Mouse (Mus musculus) left cerebral cortex, adult 2 months (tissue): ENCODE measurements around the gene Adamts2. TPM values are rescaled to one million over a fixed set of nuclear protein-coding genes. Genes with fewer than 3 reads are reported as not detected.
A peak's percentile ranks its signal among the peaks of the same experiment; 100 is the strongest.

Experiments used
- DNase-seq, 2 experiments: peaks; one replicate each; pipeline ENCODE4 v3.0.0; 2021 to 2022; ENCODE audit warnings: low spot score in 2 of 2, mixed read lengths in 1 of 2; ENCODE audit errors: extremely low spot score in 1 of 2
- H3K27ac ChIP-seq: fragments of 200-600 bp; 2 replicates; pipeline ENCODE4 v1.8.1; 2022
- H3K4me3 ChIP-seq: fragments of 200-600 bp; 2 replicates; pipeline ENCODE4 v1.8.1; 2022
- CTCF ChIP-seq: fragments of 200-600 bp; IDR thresholded peaks from 2 replicates; pipeline ENCODE4 v1.8.1; 2022; ENCODE audit warnings: antibody characterized with exemption, mild to moderate bottlenecking, moderate library complexity
- intact Hi-C: fragments of 180-260 bp; cut with DNase I; formaldehyde crosslinking; loops from one replicate; pipeline ENCODE4 v1.15.1; 2025
- total RNA-seq, 2 experiments: library from RNA; stranded (reverse); gene quantifications; 2 replicates each; pipeline ENCODE4 v1.2.3; 2021

Adamts2 gene
- total RNA-seq, 2 experiments from 2014 or later, result 10.9 to 13.0 TPM

DNA sequence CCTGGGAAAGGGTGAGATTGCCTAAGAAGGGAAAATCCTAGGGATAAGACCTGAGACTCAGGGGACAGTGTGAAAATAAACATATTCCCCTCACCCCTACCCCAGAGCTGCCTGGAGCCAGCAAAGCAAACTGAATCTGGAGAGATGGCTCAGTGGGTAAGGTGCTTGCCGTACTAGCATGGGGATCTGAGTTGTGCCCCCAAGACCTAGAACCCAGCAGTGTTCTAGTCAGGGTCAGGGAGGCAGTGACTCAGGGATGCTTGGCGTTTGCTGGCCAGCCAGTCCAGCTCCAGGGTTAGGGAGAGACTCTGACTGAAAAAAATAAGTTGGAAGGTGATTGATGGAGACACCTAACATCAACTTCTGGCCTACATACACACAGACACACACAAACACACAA lies 5.3 kb upstream of the Adamts2 start:
- no peak overlapping the region for H3K4me3 ChIP-seq
- intact Hi-C loops, result no loop called here
- DNase-seq, result no peak
- no peak overlapping the region for H3K27ac ChIP-seq
- no peak for TF ChIP-seq CTCF

- TF ChIP-seq CTCF, result peak; percentile 26
- intact Hi-C loops, result no loop called here
- no peak for DNase-seq
- H3K4me3 ChIP-seq, result no peak overlapping the region
- H3K27ac ChIP-seq, result no peak overlapping the region
Measured at GRCm38 (mm10) chr11:50599156-50599555, 2.7 kb upstream of the Adamts2 start.

DNA sequence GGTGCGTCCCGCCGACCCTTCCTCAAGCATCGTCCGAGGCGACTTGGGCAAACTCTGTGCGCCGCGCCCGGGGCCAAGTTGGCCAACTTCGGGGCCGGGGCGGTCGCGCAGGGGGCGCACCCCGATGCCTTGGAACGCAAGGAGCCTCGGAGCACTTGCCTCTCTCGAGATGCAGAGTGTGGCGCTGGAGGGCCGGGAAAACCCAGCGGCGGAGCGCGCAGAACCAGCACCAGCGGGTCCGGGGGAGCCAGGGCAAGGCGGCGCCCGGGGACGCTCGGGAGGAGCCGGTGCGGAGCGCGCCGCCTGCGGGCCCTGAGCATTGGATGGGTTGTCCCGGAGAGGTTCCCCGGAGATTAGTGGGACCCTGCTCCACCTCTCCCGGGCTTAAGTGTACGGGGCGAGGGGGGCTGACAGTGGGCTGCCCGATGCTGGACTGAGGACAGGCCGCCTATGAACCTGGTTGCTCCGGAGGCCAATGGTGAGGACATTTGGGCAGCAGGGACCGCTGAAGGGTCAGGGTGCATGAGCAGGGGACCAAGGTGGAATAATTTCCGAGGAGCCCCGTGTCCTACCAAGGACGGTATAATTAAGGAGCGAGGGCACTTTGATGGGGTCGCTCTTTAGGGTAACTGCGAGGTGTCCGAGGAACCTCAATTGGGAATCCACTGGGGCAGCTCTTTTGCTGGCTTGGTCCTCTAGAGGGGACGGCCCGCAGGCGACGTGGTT lies 635 bp downstream of the Adamts2 start:
- intact Hi-C loops, result loop anchor here (2.0 to 5.0 kb wide), 2 partner anchors 160 to 166 kb away; no protein-coding TSS in a partner anchor
- DNase-seq, result peak; percentile 34 to 42
- Histone ChIP-seq H3K4me3 (peak overlapping the region; percentile 54), H3K27ac (no peak overlapping the region)
- TF ChIP-seq CTCF, result no peak

DNA sequence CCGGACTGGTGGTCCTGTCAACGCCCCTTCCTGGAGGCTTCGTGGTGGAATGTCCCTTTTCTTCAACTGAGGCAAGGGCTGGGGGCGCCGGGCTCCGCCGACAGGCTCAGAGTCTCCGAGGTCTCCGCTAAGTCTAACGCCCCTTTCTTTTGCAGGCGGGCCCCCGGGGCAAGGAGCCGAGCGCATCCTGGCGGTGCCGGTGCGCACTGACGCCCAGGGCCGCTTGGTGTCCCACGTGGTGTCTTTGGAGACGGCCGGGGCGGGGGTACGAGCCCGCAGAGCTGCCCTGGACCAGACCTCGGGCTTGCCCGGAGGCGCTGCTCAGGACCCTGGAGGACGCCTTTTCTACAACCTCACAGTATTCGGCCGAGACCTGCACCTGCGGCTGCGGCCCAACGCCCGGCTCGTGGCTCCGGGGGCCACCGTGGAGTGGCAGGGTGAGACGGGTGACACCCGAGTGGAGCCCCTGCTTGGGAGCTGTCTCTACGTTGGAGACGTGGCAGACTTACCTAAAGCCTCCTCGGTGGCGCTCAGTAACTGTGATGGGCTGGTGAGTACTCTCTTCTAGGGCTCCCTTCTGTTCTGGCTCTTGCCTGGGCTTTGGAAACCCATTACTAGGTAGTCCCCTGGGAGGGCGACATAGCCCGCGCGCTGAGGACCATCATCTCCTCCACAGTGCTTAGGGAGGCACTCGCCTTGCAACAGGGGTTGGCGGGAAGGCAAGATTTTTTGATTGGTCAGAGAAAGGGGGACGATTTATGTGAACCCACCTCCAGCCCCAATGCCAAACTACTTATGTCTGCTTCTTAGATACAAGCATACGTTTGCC lies 1.4 kb downstream of the Adamts2 start:
- intact Hi-C loops, result loop anchor here (2.0 to 5.0 kb wide), 2 partner anchors 161 to 166 kb away; no protein-coding TSS in a partner anchor
- peak; percentile 53 for TF ChIP-seq CTCF
- peak; percentile 32 to 41 for DNase-seq
- Histone ChIP-seq H3K4me3 (peak overlapping the region; percentile 54), H3K27ac (no peak overlapping the region)

GRCm38 (mm10) chr11:50604371-50604770 lies 2.5 kb downstream of the Adamts2 start:
- intact Hi-C loops, result loop anchor here (5.0 kb wide), 1 partner anchor 162 kb away; no protein-coding TSS in a partner anchor
- Histone ChIP-seq H3K27ac (no peak overlapping the region), H3K4me3 (no peak overlapping the region)
- TF ChIP-seq CTCF, result no peak; the same call in 1 of the 2 replicates
- DNase-seq, result no peak

- TF ChIP-seq CTCF, result no peak
- DNase-seq, result no peak
- intact Hi-C loops, result no loop called here
- H3K4me3 ChIP-seq, result no peak overlapping the region
- H3K27ac ChIP-seq, result no peak overlapping the region
Measured at GRCm38 (mm10) chr11:50611181-50611580, 9.3 kb downstream of the Adamts2 start.

DNA sequence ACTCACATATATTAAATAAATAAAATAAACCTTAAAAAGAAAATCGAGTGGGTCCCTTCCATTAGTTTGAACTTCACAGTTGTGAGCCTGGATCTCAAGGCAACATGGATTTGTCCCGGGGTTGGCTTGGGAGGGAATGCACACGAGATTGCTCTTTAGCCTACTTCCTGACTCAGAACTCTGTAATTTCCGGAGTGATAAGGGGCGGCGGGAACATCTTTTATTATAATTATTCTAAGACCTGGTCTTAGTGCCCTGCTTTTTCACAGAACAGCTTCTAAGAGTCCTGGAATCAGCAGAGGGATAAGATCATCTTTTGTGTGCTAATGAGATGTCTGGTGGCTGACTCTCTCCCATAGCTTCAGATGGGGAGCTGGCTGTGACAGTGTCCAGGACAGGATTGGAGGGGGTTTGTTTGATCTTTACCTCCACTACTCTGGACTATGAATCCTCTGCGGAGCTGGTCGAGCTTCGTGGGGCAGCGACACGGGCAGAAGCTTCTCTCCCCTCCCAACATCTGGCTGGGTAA lies 15.2 kb downstream of the Adamts2 start:
- no peak for TF ChIP-seq CTCF
- Histone ChIP-seq H3K27ac (no peak overlapping the region), H3K4me3 (no peak overlapping the region)
- intact Hi-C loops, result no loop called here
- no peak for DNase-seq

- no peak for DNase-seq
Measured at GRCm38 (mm10) chr11:50620926-50621325, 19.0 kb downstream of the Adamts2 start.

GRCm38 (mm10) chr11:50621364-50621763 lies 19.5 kb downstream of the Adamts2 start:
- no peak for TF ChIP-seq CTCF
- intact Hi-C loops, result no loop called here
- no peak for DNase-seq
- Histone ChIP-seq H3K4me3 (no peak overlapping the region), H3K27ac (no peak overlapping the region)

More at GRCm38 (mm10) chr11:50620926-50621325, 19.0 kb downstream of the Adamts2 start:
- no peak for TF ChIP-seq CTCF
- intact Hi-C loops, result no loop called here
- Histone ChIP-seq H3K27ac (no peak overlapping the region), H3K4me3 (no peak overlapping the region)

DNA sequence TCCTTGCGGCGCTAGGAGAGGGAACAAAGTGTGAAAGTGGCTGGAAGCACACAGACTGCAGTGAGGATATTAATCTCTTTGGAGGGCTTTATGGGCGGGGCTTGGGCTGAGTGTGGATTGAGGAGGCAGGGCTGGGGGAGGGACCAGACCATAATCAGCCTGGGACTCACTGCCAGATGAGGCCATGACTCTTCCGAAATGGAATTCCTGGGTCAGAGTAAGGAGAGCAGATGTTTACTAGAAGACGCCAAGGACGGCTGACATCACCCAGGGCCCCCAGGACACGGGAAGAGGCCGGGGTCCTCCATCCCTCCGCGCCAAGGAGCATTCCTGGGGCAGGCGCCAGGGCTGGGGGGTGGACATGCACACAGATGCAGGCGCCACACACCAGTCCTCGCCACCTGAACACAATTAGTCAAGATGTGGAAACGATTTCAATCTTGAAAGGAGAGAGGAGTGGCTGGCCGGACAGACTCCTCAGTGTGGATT lies 20.4 kb downstream of the Adamts2 start:
- no peak for TF ChIP-seq CTCF
- intact Hi-C loops, result no loop called here
- no peak for DNase-seq
- H3K27ac ChIP-seq, result no peak overlapping the region
- no peak overlapping the region for H3K4me3 ChIP-seq

DNA sequence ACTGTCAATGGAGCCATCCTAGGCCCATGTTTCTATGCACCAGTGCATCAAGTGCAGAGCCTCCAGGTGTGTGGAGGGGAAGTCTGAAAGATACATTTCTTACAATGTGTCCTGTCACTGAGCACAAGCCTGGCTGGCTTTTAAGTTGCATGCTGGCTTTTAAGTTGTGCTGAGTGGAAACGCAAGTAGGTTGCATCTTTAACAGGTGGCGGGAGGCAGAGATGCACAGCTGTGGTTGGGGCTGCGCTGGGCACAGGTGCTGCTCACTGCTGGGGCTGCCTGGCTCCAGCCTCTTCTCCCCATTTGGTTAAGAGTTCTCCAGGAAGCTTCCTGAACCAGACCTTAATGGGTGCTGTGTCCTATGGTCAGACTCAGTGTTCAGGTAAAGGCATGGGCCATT lies 21.9 kb downstream of the Adamts2 start:
- intact Hi-C loops, result loop anchor here (2.0 kb wide), 1 partner anchor 145 kb away; no protein-coding TSS in a partner anchor
- Histone ChIP-seq H3K4me3 (no peak overlapping the region), H3K27ac (no peak overlapping the region)
- no peak for TF ChIP-seq CTCF
- DNase-seq, result no peak

- no peak overlapping the region for H3K4me3 ChIP-seq
- peak; percentile 13 for TF ChIP-seq CTCF
- DNase-seq, result peak in 1 of 2 experiments; percentile 26
- no peak overlapping the region for H3K27ac ChIP-seq
- intact Hi-C loops, result loop anchor here (2.0 kb wide), 1 partner anchor 145 kb away; no protein-coding TSS in a partner anchor
Measured at GRCm38 (mm10) chr11:50624239-50624638, 22.4 kb downstream of the Adamts2 start.
